Mouse (Mus musculus): ENCODE measurements around the gene Arg1. TPM values are rescaled to one million over a fixed set of nuclear protein-coding genes. Genes with fewer than 3 reads are reported as not detected.
A peak's percentile ranks its signal among the peaks of the same experiment; 100 is the strongest.

The Arg1 gene
- polyA plus RNA-seq, 1 experiment, result 0.06 TPM

- TF ChIP-seq POLR2A (IDR thresholded peaks at IDR 0.05; ENCODE audit: low read depth, low read length) (no peak), CTCF (conservative IDR thresholded peaks at IDR 0.05; ENCODE audit: insufficient read depth, insufficient read length, low read depth, low read length) (no peak)
- no peaks in the 10 kb centered on the region for H3K36me3 ChIP-seq (ENCODE audit: control insufficient read depth, insufficient read depth, low read length)
- H3K27ac ChIP-seq (ENCODE audit: insufficient read depth, low read depth, low read length), result no peak overlapping the region
- H3K4me1 ChIP-seq (ENCODE audit: control insufficient read depth, insufficient read depth, low read length), result no peaks in the 10 kb centered on the region
- no peak for DNase-seq
- H3K27me3 ChIP-seq (replicated peaks; ENCODE audit: control insufficient read depth, insufficient read depth, low read length), result no peaks in the 10 kb centered on the region
- WGBS, result 60% methylated on average over 8 of the region's 8 CpGs
- no peak overlapping the region for H3K4me3 ChIP-seq (ENCODE audit: insufficient read depth, low read depth, low read length)
These were observed 21.0 kb upstream of the Arg1 start for GRCm38 (mm10) chr10:24948278-24948677.

- DNase-seq, result no peak
- no peaks in the 10 kb centered on the region for H3K4me1 ChIP-seq (ENCODE audit: control insufficient read depth, insufficient read depth, low read length)
- H3K27me3 ChIP-seq (replicated peaks; ENCODE audit: control insufficient read depth, insufficient read depth, low read length), result no peaks in the 10 kb centered on the region
- 80% methylated on average over 3 of the region's 3 CpGs for WGBS
- no peaks in the 10 kb centered on the region for H3K36me3 ChIP-seq (ENCODE audit: control insufficient read depth, insufficient read depth, low read length)
- H3K4me3 ChIP-seq (ENCODE audit: insufficient read depth, low read depth, low read length), result no peak overlapping the region
- TF ChIP-seq CTCF (conservative IDR thresholded peaks at IDR 0.05; ENCODE audit: insufficient read depth, insufficient read length, low read depth, low read length), result no peak
- no peak for TF ChIP-seq POLR2A (IDR thresholded peaks at IDR 0.05; ENCODE audit: low read depth, low read length)
- no peak overlapping the region for H3K27ac ChIP-seq (ENCODE audit: insufficient read depth, low read depth, low read length)
These were observed 20.6 kb upstream of the Arg1 start for GRCm38 (mm10) chr10:24947871-24948270.

- DNase-seq, result no peak
- Histone ChIP-seq H3K36me3 (ENCODE audit: control insufficient read depth, insufficient read depth, low read length) (no peaks in the 10 kb centered on the region), H3K4me1 (ENCODE audit: control insufficient read depth, insufficient read depth, low read length) (no peaks in the 10 kb centered on the region), H3K4me3 (ENCODE audit: insufficient read depth, low read depth, low read length) (no peak overlapping the region), H3K27ac (ENCODE audit: insufficient read depth, low read depth, low read length) (no peak overlapping the region), H3K27me3 (replicated peaks; ENCODE audit: control insufficient read depth, insufficient read depth, low read length) (no peaks in the 10 kb centered on the region)
- 64% methylated on average over 6 of the region's 6 CpGs for WGBS
- TF ChIP-seq CTCF (conservative IDR thresholded peaks at IDR 0.05; ENCODE audit: insufficient read depth, insufficient read length, low read depth, low read length) (no peak), POLR2A (IDR thresholded peaks at IDR 0.05; ENCODE audit: low read depth, low read length) (no peak)
These were observed 2.9 kb upstream of the Arg1 start for GRCm38 (mm10) chr10:24930143-24930542.

GRCm38 (mm10) chr10:24928072-24928471 lies 788 bp upstream of the Arg1 start:
- no peak overlapping the region for H3K4me3 ChIP-seq (ENCODE audit: insufficient read depth, low read depth, low read length)
- 14% methylated on average over 12 of the region's 12 CpGs for WGBS
- no peaks in the 10 kb centered on the region for H3K4me1 ChIP-seq (ENCODE audit: control insufficient read depth, insufficient read depth, low read length)
- H3K36me3 ChIP-seq (ENCODE audit: control insufficient read depth, insufficient read depth, low read length), result no peaks in the 10 kb centered on the region
- no peak overlapping the region for H3K27ac ChIP-seq (ENCODE audit: insufficient read depth, low read depth, low read length)
- no peaks in the 10 kb centered on the region for H3K27me3 ChIP-seq (replicated peaks; ENCODE audit: control insufficient read depth, insufficient read depth, low read length)
- DNase-seq, result peak; percentile 14
- TF ChIP-seq POLR2A (IDR thresholded peaks at IDR 0.05; ENCODE audit: low read depth, low read length), result no peak
- TF ChIP-seq CTCF (conservative IDR thresholded peaks at IDR 0.05; ENCODE audit: insufficient read depth, insufficient read length, low read depth, low read length), result no peak

GRCm38 (mm10) chr10:24926380-24926779 lies 904 bp downstream of the Arg1 start:
- Histone ChIP-seq H3K36me3 (ENCODE audit: control insufficient read depth, insufficient read depth, low read length) (no peaks in the 10 kb centered on the region), H3K4me3 (ENCODE audit: insufficient read depth, low read depth, low read length) (no peak overlapping the region), H3K4me1 (ENCODE audit: control insufficient read depth, insufficient read depth, low read length) (no peaks in the 10 kb centered on the region), H3K27ac (ENCODE audit: insufficient read depth, low read depth, low read length) (no peak overlapping the region), H3K27me3 (replicated peaks; ENCODE audit: control insufficient read depth, insufficient read depth, low read length) (no peaks in the 10 kb centered on the region)
- 47% methylated on average over 10 of the region's 10 CpGs for WGBS
- DNase-seq, result no peak
- TF ChIP-seq CTCF (conservative IDR thresholded peaks at IDR 0.05; ENCODE audit: insufficient read depth, insufficient read length, low read depth, low read length), result no peak
- no peak for TF ChIP-seq POLR2A (IDR thresholded peaks at IDR 0.05; ENCODE audit: low read depth, low read length)

GRCm38 (mm10) chr10:24924296-24924695 lies 3.0 kb downstream of the Arg1 start:
- DNase-seq, result no peak
- TF ChIP-seq POLR2A (IDR thresholded peaks at IDR 0.05; ENCODE audit: low read depth, low read length) (no peak), CTCF (conservative IDR thresholded peaks at IDR 0.05; ENCODE audit: insufficient read depth, insufficient read length, low read depth, low read length) (no peak)

GRCm38 (mm10) chr10:24922977-24923376 lies 4.3 kb downstream of the Arg1 start:
- Histone ChIP-seq H3K36me3 (ENCODE audit: control insufficient read depth, insufficient read depth, low read length) (no peaks in the 10 kb centered on the region; the same call in 1 of the 2 replicates), H3K4me1 (ENCODE audit: control insufficient read depth, insufficient read depth, low read length) (no peaks in the 10 kb centered on the region), H3K27me3 (replicated peaks; ENCODE audit: control insufficient read depth, insufficient read depth, low read length) (no peaks in the 10 kb centered on the region), H3K27ac (ENCODE audit: insufficient read depth, low read depth, low read length) (no peak overlapping the region), H3K4me3 (ENCODE audit: insufficient read depth, low read depth, low read length) (no peak overlapping the region)
- no peak for DNase-seq
- 73% methylated on average over 4 of the region's 4 CpGs for WGBS
- TF ChIP-seq POLR2A (IDR thresholded peaks at IDR 0.05; ENCODE audit: low read depth, low read length) (no peak), CTCF (conservative IDR thresholded peaks at IDR 0.05; ENCODE audit: insufficient read depth, insufficient read length, low read depth, low read length) (no peak)

More at GRCm38 (mm10) chr10:24924296-24924695, 3.0 kb downstream of the Arg1 start:
- H3K27ac ChIP-seq (ENCODE audit: insufficient read depth, low read depth, low read length), result no peak overlapping the region
- no peaks in the 10 kb centered on the region for H3K27me3 ChIP-seq (replicated peaks; ENCODE audit: control insufficient read depth, insufficient read depth, low read length)
- H3K4me3 ChIP-seq (ENCODE audit: insufficient read depth, low read depth, low read length), result no peak overlapping the region
- 85% methylated on average over 3 of the region's 3 CpGs for WGBS
- H3K4me1 ChIP-seq (ENCODE audit: control insufficient read depth, insufficient read depth, low read length), result no peaks in the 10 kb centered on the region
- no peaks in the 10 kb centered on the region for H3K36me3 ChIP-seq (ENCODE audit: control insufficient read depth, insufficient read depth, low read length)

All from kidney, adult 2 months (tissue).